In the genomic region with DNA sequence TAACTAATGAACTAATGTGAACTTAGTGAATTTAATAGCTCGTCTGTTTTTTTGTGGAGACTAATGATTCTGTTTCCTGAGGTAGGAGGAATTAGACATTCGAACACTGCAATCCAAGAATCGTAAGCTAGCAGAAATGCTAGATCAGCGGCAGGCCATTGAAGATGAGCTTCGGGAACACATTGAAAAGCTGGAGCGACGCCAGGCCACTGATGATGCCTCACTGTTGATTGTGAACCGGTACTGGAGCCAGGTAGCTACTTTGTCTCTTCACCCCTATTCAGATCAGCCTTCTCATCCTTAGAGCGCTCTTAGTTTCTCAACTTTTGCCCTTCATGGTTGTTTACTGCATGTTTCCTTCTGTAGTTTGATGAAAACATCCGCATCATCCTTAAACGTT, we compare ENCODE assay signal across 14 mouse cellular contexts. TPM values are rescaled to one million over a fixed set of nuclear protein-coding genes. Genes with fewer than 3 reads are reported as not detected.
"Had no signal": no experiment of that assay in that cellular context is flagged by ENCODE, and none has a peak within 500 bp of the region (broad histone marks: within the 10 kb centered on the region; RNA-seq: fewer than 3 reads in every experiment).

No protein-coding gene starts in this region.

- DNase-seq: lung, adult 18-20 months; lung, embryonic 14.5 days; lung, postnatal 10 days; lung, postnatal 4 days; midbrain, embryonic 14.5 days; retina, postnatal 1 day; right cerebral cortex, adult 18-20 months; right cerebral cortex, postnatal 25 days; spleen, adult 18-20 months; thymus, adult 18-20 months; thymus, postnatal 14 days; thymus, postnatal 36 days had no signal

RNA-seq across cellular contexts. Expression of gene Tmem246, which starts 40.1 kb away (rescaled TPM):
- total RNA-seq: megakaryocyte, adult 5-6 weeks had no signal

RNA-seq across cellular contexts. Expression of gene Ppp3r2, which starts 44.0 kb away (rescaled TPM):
- total RNA-seq: megakaryocyte, adult 5-6 weeks; megakaryocyte-erythroid progenitor cell, adult 5-6 weeks had no signal
